Mouse (Mus musculus) kidney, adult 2 months (tissue): ENCODE measurements around the gene Samd8. TPM values are rescaled to one million over a fixed set of nuclear protein-coding genes. Genes with fewer than 3 reads are reported as not detected.
A peak's percentile ranks its signal among the peaks of the same experiment; 100 is the strongest.

Experiments
- DNase-seq: peaks from one replicate; pipeline ENCODE4 v3.0.0; 2021
- H3K27ac ChIP-seq: fragments of 200-500 bp; 2 replicates; pipeline ENCODE4 v1.5.1; 2012; ENCODE audit warnings: low read depth, low read length, control low read depth, inconsistent platforms; ENCODE audit not compliant: insufficient read depth
- H3K27me3 ChIP-seq: fragments of 200-500 bp; replicated peaks from 2 replicates; pipeline ENCODE4 v1.6.1; 2012; ENCODE audit warnings: mild to moderate bottlenecking, moderate library complexity, low read length, inconsistent platforms; ENCODE audit not compliant: control insufficient read depth, insufficient read depth
- H3K36me3 ChIP-seq: fragments of 200-500 bp; 2 replicates; pipeline ENCODE4 v1.6.1; 2012; ENCODE audit warnings: mild to moderate bottlenecking, moderate library complexity, low read length, inconsistent platforms; ENCODE audit not compliant: control insufficient read depth, insufficient read depth
- H3K4me1 ChIP-seq: fragments of 200-500 bp; 2 replicates; pipeline ENCODE4 v1.6.1; 2011; ENCODE audit warnings: low read length; ENCODE audit not compliant: control insufficient read depth, insufficient read depth
- H3K4me3 ChIP-seq: fragments of 200-500 bp; 2 replicates; pipeline ENCODE4 v1.5.1; 2011; ENCODE audit warnings: mild to moderate bottlenecking, low read depth, low read length, control low read depth; ENCODE audit not compliant: insufficient read depth
- CTCF ChIP-seq: fragments of 200-500 bp; conservative IDR thresholded peaks from 2 replicates; pipeline ENCODE4 v1.5.1; 2011; ENCODE audit warnings: low read depth, mild to moderate bottlenecking, control low read depth, low read length, moderate library complexity, mixed read lengths; ENCODE audit not compliant: insufficient read depth, insufficient read length
- POLR2A ChIP-seq: fragments of 200-500 bp; IDR thresholded peaks from one replicate; pipeline ENCODE4 v1.6.1; 2011; ENCODE audit warnings: low read depth, low read length, control low read depth
- WGBS: fragments of 180-500 bp; shearing (Covaris S2); methylation state at CpG from one replicate; pipeline ENCODE4 v1.1.7; 2018; 5-methylcytosine and 5-hydroxymethylcytosine counted together
- polyA plus RNA-seq: library from polyadenylated mRNA; depleted of rRNA; stranded (reverse); fragments of >200 nt; gene quantifications from 2 replicates; pipeline ENCODE4 v1.2.3, GENCODE M21; 2012; rRNA removed

The Samd8 gene
- polyA plus RNA-seq, 1 experiment, result 21.1 TPM

DNA sequence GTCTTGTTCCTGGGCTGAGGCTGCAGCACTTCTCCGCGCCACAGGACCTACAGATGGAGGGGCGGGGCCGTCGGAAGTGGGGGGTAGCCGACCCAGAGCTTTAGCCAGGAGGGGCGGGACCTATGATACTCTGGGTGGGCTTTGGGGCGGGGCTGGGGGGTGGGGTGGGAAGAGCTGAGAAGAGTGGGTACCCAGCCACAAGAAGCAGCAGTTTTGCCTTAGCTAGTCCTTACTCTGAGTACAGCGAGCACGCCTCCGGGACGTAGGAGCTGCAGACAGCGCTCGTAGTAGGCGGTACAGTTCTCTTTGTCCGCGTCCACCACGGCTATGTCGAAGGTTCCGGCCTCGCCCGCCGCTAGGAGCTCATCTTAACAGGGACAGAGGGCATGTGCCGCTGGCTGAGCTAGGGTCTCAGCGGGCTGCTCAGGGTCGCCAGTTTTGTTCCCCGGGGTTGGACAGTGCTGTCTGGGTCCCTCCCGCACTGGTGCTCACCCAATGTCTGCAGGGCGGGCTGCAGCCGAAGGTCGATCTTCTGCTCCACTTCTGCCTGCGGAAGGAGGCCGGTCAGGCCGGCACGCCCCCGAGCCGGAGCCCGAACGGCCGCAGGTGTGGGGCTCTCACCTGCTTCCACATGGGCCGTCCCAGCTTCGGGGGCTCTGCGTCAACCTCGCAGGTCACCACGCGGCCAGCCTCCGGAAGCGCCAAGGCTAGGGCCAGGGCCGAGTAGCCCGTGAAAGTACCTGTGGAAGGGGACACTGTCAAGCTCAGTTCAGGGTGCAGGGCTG is 97.2 kb downstream of the Samd8 start:
- Histone ChIP-seq H3K27me3 (no peaks in the 10 kb centered on the region), H3K4me1 (no peaks in the 10 kb centered on the region), H3K36me3 (peaks cover 6% of the 10 kb centered on the region), H3K4me3 (peak overlapping the region; percentile 70), H3K27ac (no peak overlapping the region)
- WGBS, result 3% methylated on average over 50 of the region's 50 CpGs
- TF ChIP-seq CTCF (no peak), POLR2A (no peak)
- peak; percentile 42 for DNase-seq

Other genes with a start within 250 kb of the Samd8 start
- 0.11 and 0.52 TPM in 2 replicates for gene Dupd1, start 36.0 kb upstream of the Samd8 start, polyA plus RNA-seq
- 1.1 and 1.8 TPM in 2 replicates for gene Dusp13, start 650 bp downstream of the Samd8 start, polyA plus RNA-seq
- gene Vdac2, start 74.7 kb downstream of the Samd8 start, polyA plus RNA-seq, result 140 and 166 TPM in 2 replicates
- gene Comtd1, start 98.4 kb downstream of the Samd8 start, polyA plus RNA-seq, result 30.3 and 35.2 TPM in 2 replicates
- gene Zfp503, start 239.1 kb downstream of the Samd8 start, polyA plus RNA-seq, result 56.9 and 85.8 TPM in 2 replicates